Mouse (Mus musculus) MEL (cell line): ENCODE data around the gene Ctsr. TPM values are rescaled to one million over a fixed set of nuclear protein-coding genes. Genes with fewer than 3 reads are reported as not detected.
A peak's percentile ranks its signal among the peaks of the same experiment; 100 is the strongest.

Experiments
- DNase-seq: peaks from one replicate; pipeline ENCODE4 v3.0.0; 2011; ENCODE audit warnings: low read depth, low spot score
- H3K27ac ChIP-seq: 2 replicates; pipeline ENCODE4 v1.5.1; 2012; ENCODE audit warnings: low read depth, mild to moderate bottlenecking, control low read depth, low read length, moderate library complexity; ENCODE audit not compliant: control insufficient read depth
- H3K27me3 ChIP-seq, 2 experiments: fragments of 150-350 bp in 1 of 2; sonication (generic) in 1 of 2; 2 replicates each; pipeline ENCODE4 v1.6.1; 2012; ENCODE audit warnings: low read length in 2 of 2, mild to moderate bottlenecking in 2 of 2, improper control_type of control experiment in 1 of 2, moderate library complexity in 1 of 2; ENCODE audit not compliant: insufficient read depth in 2 of 2, control insufficient read depth in 1 of 2
- H3K36me3 ChIP-seq, 2 experiments: 2 replicates each; pipeline ENCODE4 v1.6.1; 2012 to 2014; ENCODE audit warnings: low read length in 2 of 2, improper control_type of control experiment in 1 of 2, inconsistent platforms in 1 of 2, mild to moderate bottlenecking in 1 of 2; ENCODE audit not compliant: insufficient read depth in 2 of 2, control insufficient read depth in 1 of 2
- H3K4me1 ChIP-seq, 2 experiments: fragments of 150-350 bp in 1 of 2; sonication (generic) in 1 of 2; 2 replicates each; pipeline ENCODE4 v1.6.1; 2012; ENCODE audit warnings: low read length in 2 of 2, improper control_type of control experiment in 1 of 2, mild to moderate bottlenecking in 1 of 2; ENCODE audit not compliant: insufficient read depth in 2 of 2, control insufficient read depth in 1 of 2
- H3K4me3 ChIP-seq, 2 experiments: fragments of 150-350 bp in 1 of 2; sonication (generic) in 1 of 2; 2 replicates each; pipeline ENCODE4 v1.5.1; 2012; ENCODE audit warnings: low read depth in 2 of 2, low read length in 2 of 2, mild to moderate bottlenecking in 2 of 2, moderate library complexity in 2 of 2, control low read depth in 1 of 2, improper control_type of control experiment in 1 of 2; ENCODE audit not compliant: control insufficient read depth in 1 of 2, insufficient read depth in 1 of 2
- H3K79me2 ChIP-seq: 2 replicates; pipeline ENCODE4 v1.6.1; 2012; ENCODE audit warnings: mild to moderate bottlenecking, low read length, moderate library complexity; ENCODE audit not compliant: control insufficient read depth, poor library complexity, insufficient read depth
- H3K9ac ChIP-seq: 2 replicates; pipeline ENCODE4 v1.6.1; 2012; ENCODE audit warnings: low read depth, mild to moderate bottlenecking, control low read depth, low read length, moderate library complexity; ENCODE audit not compliant: control insufficient read depth, poor library complexity, severe bottlenecking
- H3K9me3 ChIP-seq: fragments of 150-350 bp; sonication (generic); replicated peaks from 2 replicates; pipeline ENCODE4 v1.6.1; 2012; ENCODE audit warnings: mild to moderate bottlenecking, low read length, improper control_type of control experiment, moderate library complexity; ENCODE audit not compliant: insufficient read depth
- BHLHE40 ChIP-seq: IDR thresholded peaks from 2 replicates; pipeline ENCODE4 v1.6.1; 2012; ENCODE audit warnings: low read depth, mild to moderate bottlenecking, inconsistent platforms, low read length, improper control_type of control experiment, borderline replicate concordance
- CHD1 ChIP-seq: IDR thresholded peaks from 2 replicates; pipeline ENCODE4 v1.6.1; 2012; ENCODE audit warnings: low read depth, mild to moderate bottlenecking, inconsistent platforms, low read length, improper control_type of control experiment
- CHD2 ChIP-seq: IDR thresholded peaks from 2 replicates; pipeline ENCODE4 v1.6.1; 2011; ENCODE audit warnings: low read length, improper control_type of control experiment
- CTCF ChIP-seq, 3 experiments: IDR thresholded peaks in 2 of 3; conservative IDR thresholded peaks in 1 of 3; 2 replicates each; pipeline ENCODE4 v1.5.1; 2011 to 2012; ENCODE audit warnings: low read length in 3 of 3, low read depth in 2 of 3, mild to moderate bottlenecking in 2 of 3, improper control_type of control experiment in 1 of 3, inconsistent platforms in 1 of 3, mixed read lengths in 1 of 3, moderate library complexity in 1 of 3; ENCODE audit not compliant: control insufficient read depth in 1 of 3, insufficient read depth in 1 of 3, poor library complexity in 1 of 3, severe bottlenecking in 1 of 3
- E2F4 ChIP-seq: IDR thresholded peaks from 2 replicates; pipeline ENCODE4 v1.6.1; 2011; ENCODE audit warnings: low read depth, low read length, improper control_type of control experiment, borderline replicate concordance
- EP300 ChIP-seq, 2 experiments: IDR thresholded peaks; 2 replicates each; pipeline ENCODE4 v1.6.1; 2011; ENCODE audit warnings: improper control_type of control experiment in 2 of 2, low read length in 2 of 2, low read depth in 1 of 2, mild to moderate bottlenecking in 1 of 2
- GABPA ChIP-seq: IDR thresholded peaks from 2 replicates; pipeline ENCODE4 v1.6.1; 2012; ENCODE audit warnings: low read depth, mild to moderate bottlenecking, inconsistent platforms, low read length, improper control_type of control experiment, moderate library complexity
- HCFC1 ChIP-seq: IDR thresholded peaks from 2 replicates; pipeline ENCODE4 v1.6.1; 2012; ENCODE audit warnings: low read depth, mild to moderate bottlenecking, inconsistent platforms, low read length, improper control_type of control experiment, moderate library complexity
- MAFK ChIP-seq: IDR thresholded peaks from 2 replicates; pipeline ENCODE4 v1.6.1; 2011; ENCODE audit warnings: low read depth, mild to moderate bottlenecking, low read length, improper control_type of control experiment, borderline replicate concordance
- MAX ChIP-seq: IDR thresholded peaks from 2 replicates; pipeline ENCODE4 v1.6.1; 2011; ENCODE audit warnings: low read length, improper control_type of control experiment
- MXI1 ChIP-seq: IDR thresholded peaks from 2 replicates; pipeline ENCODE4 v1.6.1; 2011; ENCODE audit warnings: mild to moderate bottlenecking, low read depth, low read length, improper control_type of control experiment
- MYB ChIP-seq: IDR thresholded peaks from 2 replicates; pipeline ENCODE4 v1.6.1; 2011; ENCODE audit warnings: mild to moderate bottlenecking, low read depth, low read length, improper control_type of control experiment
- MYC ChIP-seq: IDR thresholded peaks from 2 replicates; pipeline ENCODE4 v1.6.1; 2011; ENCODE audit warnings: low read depth, mild to moderate bottlenecking, low read length, improper control_type of control experiment, moderate library complexity
- NELFE ChIP-seq: IDR thresholded peaks from 2 replicates; pipeline ENCODE4 v1.6.1; 2011; ENCODE audit warnings: low read depth, low read length, improper control_type of control experiment
- NRF1 ChIP-seq: IDR thresholded peaks from 2 replicates; pipeline ENCODE4 v1.6.1; 2014; ENCODE audit warnings: low read depth, mild to moderate bottlenecking, inconsistent platforms, low read length, improper control_type of control experiment, moderate library complexity; ENCODE audit not compliant: poor library complexity, insufficient read depth, severe bottlenecking
- POLR2AphosphoS2 ChIP-seq: IDR thresholded peaks from 2 replicates; pipeline ENCODE4 v1.6.1; 2011; ENCODE audit warnings: low read length, improper control_type of control experiment
- POLR2AphosphoS5 ChIP-seq: IDR thresholded peaks from 2 replicates; pipeline ENCODE4 v1.6.1; 2012; ENCODE audit warnings: low read depth, borderline replicate concordance, mild to moderate bottlenecking, inconsistent platforms, low read length, moderate library complexity, mixed read lengths
- RAD21 ChIP-seq: IDR thresholded peaks from 2 replicates; pipeline ENCODE4 v1.6.1; 2011; ENCODE audit warnings: mild to moderate bottlenecking, low read depth, low read length, improper control_type of control experiment
- SIN3A ChIP-seq: IDR thresholded peaks from 2 replicates; pipeline ENCODE4 v1.6.1; 2012; ENCODE audit warnings: low read length, improper control_type of control experiment, inconsistent platforms
- SMC3 ChIP-seq: IDR thresholded peaks from 2 replicates; pipeline ENCODE4 v1.6.1; 2011; ENCODE audit warnings: low read depth, low read length, improper control_type of control experiment
- TAL1 ChIP-seq: IDR thresholded peaks from 2 replicates; pipeline ENCODE4 v1.6.1; 2012; ENCODE audit warnings: mild to moderate bottlenecking, inconsistent platforms, low read length, moderate library complexity, mixed read lengths
- TBP ChIP-seq: IDR thresholded peaks from 2 replicates; pipeline ENCODE4 v1.8.0; 2011; ENCODE audit warnings: low read depth, low read length, improper control_type of control experiment
- TCF12 ChIP-seq: IDR thresholded peaks from 2 replicates; pipeline ENCODE4 v1.6.1; 2014; ENCODE audit warnings: low read depth, mild to moderate bottlenecking, inconsistent platforms, low read length, improper control_type of control experiment, moderate library complexity
- ZC3H11A ChIP-seq: IDR thresholded peaks from 2 replicates; pipeline ENCODE4 v1.6.1; 2012; ENCODE audit warnings: low read depth, mild to moderate bottlenecking, inconsistent platforms, low read length, improper control_type of control experiment
- ZKSCAN1 ChIP-seq: IDR thresholded peaks from 2 replicates; pipeline ENCODE4 v1.6.1; 2012; ENCODE audit warnings: low read depth, mild to moderate bottlenecking, inconsistent platforms, low read length, improper control_type of control experiment, moderate library complexity
- ZMIZ1 ChIP-seq: IDR thresholded peaks from 2 replicates; pipeline ENCODE4 v1.6.1; 2012; ENCODE audit warnings: low read depth, mild to moderate bottlenecking, inconsistent platforms, low read length, improper control_type of control experiment, moderate library complexity
- polyA plus RNA-seq, 2 experiments: library from polyadenylated mRNA; stranded (reverse) in 1 of 2; unstranded in 1 of 2; fragments of >175 nt in 1 of 2; fragments of >200 nt in 1 of 2; gene quantifications; 2 replicates each; pipeline versions ENCODE4 v1.2.1 to v1.2.4; 2012; ENCODE audit warnings: low replicate concordance in 2 of 2, low read depth in 1 of 2; ENCODE audit not compliant: insufficient read length in 2 of 2, insufficient read depth in 1 of 2, missing spikeins in 1 of 2
- total RNA-seq: library from RNA; depleted of rRNA; stranded (reverse); fragments of 300-350 nt; gene quantifications from 2 replicates; pipeline ENCODE4 v1.2.3, GENCODE M21; 2012; rRNA removed

Ctsr gene
- total and polyA plus RNA-seq, 3 experiments = not detected

DNA sequence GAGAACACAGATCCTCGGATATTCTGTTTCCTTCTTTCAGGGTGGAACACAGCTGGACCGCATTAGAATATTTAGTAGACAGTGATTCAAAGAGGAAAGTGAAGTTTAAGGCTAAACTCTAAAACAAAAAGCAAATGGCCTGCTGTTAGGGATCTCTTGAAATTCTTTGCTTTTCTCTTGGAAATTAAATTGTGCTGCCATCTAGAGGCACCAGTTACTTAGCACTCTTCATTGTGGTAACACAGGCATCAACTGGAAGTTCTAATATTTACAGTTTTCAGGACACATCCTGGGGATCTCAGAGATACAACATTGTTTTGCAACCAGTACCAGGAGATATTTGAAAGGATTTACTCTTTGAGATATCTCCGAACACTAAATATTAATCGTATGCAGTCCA lies 566 bp upstream of the Ctsr start:
- H3K4me3 ChIP-seq = no peak overlapping the region
- H3K79me2 ChIP-seq = no peaks in the 10 kb centered on the region
- peak; percentile 22 for DNase-seq
- H3K27ac ChIP-seq = no peak overlapping the region
- no peaks in the 10 kb centered on the region for H3K4me1 ChIP-seq
- H3K27me3 ChIP-seq = no peaks in the 10 kb centered on the region
- H3K9ac ChIP-seq = no peak overlapping the region
- no peaks in the 10 kb centered on the region for H3K36me3 ChIP-seq
- no peaks in the 10 kb centered on the region for H3K9me3 ChIP-seq
- TF ChIP-seq ZKSCAN1 = no peak
- TF ChIP-seq RAD21 = peak; percentile 64
- no peak for TF ChIP-seq MYB
- TF ChIP-seq TBP = no peak
- no peak for TF ChIP-seq EP300 (IDR thresholded peaks at IDR 0.05; ENCODE audit: low read depth in 1 of 2, low read length in 2 of 2)
- peak in 1 of 3 experiments; percentile 66; a peak in 2 of 6 replicates for TF ChIP-seq CTCF (IDR thresholded peaks at IDR 0.05 in 2 of 3, conservative IDR thresholded peaks at IDR 0.05 in 1 of 3; ENCODE audit: control insufficient read depth in 1 of 3, insufficient read depth in 1 of 3, low read depth in 2 of 3, low read length in 3 of 3, poor library complexity in 1 of 3, severe bottlenecking in 1 of 3)
- TF ChIP-seq SIN3A = no peak
- TF ChIP-seq CHD1 = no peak
- TF ChIP-seq MAFK = no peak
- no peak for TF ChIP-seq MYC
- peak; percentile 49; the same call in 1 of the 2 replicates for TF ChIP-seq ZC3H11A
- TF ChIP-seq TAL1 = no peak
- TF ChIP-seq MXI1 = no peak
- no peak for TF ChIP-seq CHD2
- no peak for TF ChIP-seq ZMIZ1
- no peak for TF ChIP-seq POLR2AphosphoS2
- no peak for TF ChIP-seq NELFE
- TF ChIP-seq GABPA = no peak
- TF ChIP-seq E2F4 = no peak
- TF ChIP-seq TCF12 = no peak
- no peak for TF ChIP-seq BHLHE40
- TF ChIP-seq MAX = no peak
- TF ChIP-seq NRF1 = no peak
- peak; percentile 71 for TF ChIP-seq SMC3
- TF ChIP-seq HCFC1 = no peak
- no peak for TF ChIP-seq POLR2AphosphoS5

Other genes starting within 250 kb of the Ctsr start
- not detected in 2 replicates for gene Gm49393, start 228.7 kb downstream of the Ctsr start, total RNA-seq
- gene Gm49393, start 228.7 kb downstream of the Ctsr start, polyA plus RNA-seq = not detected
- gene Gm49391, start 227.7 kb downstream of the Ctsr start, total RNA-seq = not detected in 2 replicates
- gene Gm49391, start 227.7 kb downstream of the Ctsr start, polyA plus RNA-seq = not detected
- gene Ctla2a, start 227.6 kb downstream of the Ctsr start, total RNA-seq = 0.49 and 0.81 TPM in 2 replicates
- gene Ctla2a, start 227.6 kb downstream of the Ctsr start, polyA plus RNA-seq = 1 to 10 TPM in 1 of 2 experiments, not detected in 1; 1.7 TPM
- gene Tpbpa, start 222.3 kb downstream of the Ctsr start, total RNA-seq = not detected in 2 replicates
- gene Tpbpa, start 222.3 kb downstream of the Ctsr start, polyA plus RNA-seq = not detected
- 0.20 and 0.46 TPM in 2 replicates for gene Ctsj, start 158.3 kb downstream of the Ctsr start, total RNA-seq
- under 1 TPM in 1 of 2 experiments, not detected in 1; 0.18 TPM for gene Ctsj, start 158.3 kb downstream of the Ctsr start, polyA plus RNA-seq
- not detected in 2 replicates for gene Ctsq, start 123.6 kb downstream of the Ctsr start, total RNA-seq
- gene Ctsq, start 123.6 kb downstream of the Ctsr start, polyA plus RNA-seq = not detected
- not detected in 2 replicates for gene Cts6, start 39.2 kb upstream of the Ctsr start, total RNA-seq
- not detected for gene Cts6, start 39.2 kb upstream of the Ctsr start, polyA plus RNA-seq
- gene Cts8, start 91.1 kb upstream of the Ctsr start, total RNA-seq = not detected in 2 replicates
- gene Cts8, start 91.1 kb upstream of the Ctsr start, polyA plus RNA-seq = not detected
- gene Gm49398, start 124.6 kb upstream of the Ctsr start, total RNA-seq = not detected in 2 replicates
- gene Gm49398, start 124.6 kb upstream of the Ctsr start, polyA plus RNA-seq = not detected
- not detected in 2 replicates for gene Cts7, start 193.9 kb upstream of the Ctsr start, total RNA-seq
- not detected for gene Cts7, start 193.9 kb upstream of the Ctsr start, polyA plus RNA-seq